Comparison of ENCODE assay signal across 8 mouse cellular contexts in genomic region chr5:137530588-137531413, GRCm38 (mm10). TPM values are rescaled to one million over a fixed set of nuclear protein-coding genes. Genes with fewer than 3 reads are reported as not detected.
DNase-seq lines count a peak whose midpoint lies in the region; ATAC-seq and TF ChIP-seq lines count a peak whose summit lies in the region.

No protein-coding gene starts in this region.

- peak overlapping the region; percentile 89 for H3K9ac ChIP-seq in heart, embryonic 16.5 days (ENCODE audit: low read length)

- peak; percentile 47 to 51 for DNase-seq in CD8-positive naive resting alpha-beta T cell, adult 2 months (ENCODE audit: low read depth in 2 of 2, low spot score in 2 of 2)
- peak; percentile 67 to 79 for DNase-seq in adrenal gland, postnatal 36 days
- DNase-seq in forebrain, embryonic 10.5 days (ENCODE audit: extremely low spot score, low spot score): peak; percentile 59
- peak; percentile 76 to 81 for DNase-seq in kidney, postnatal 36 days
- peak; percentile 67 for DNase-seq in lung, adult 2 months
- peak; percentile 53 to 63 for DNase-seq in thymus, postnatal 36 days

- no peaks in the 10 kb centered on the region for H3K27me3 ChIP-seq in forebrain, embryonic 10.5 days (ENCODE audit: poor library complexity, severe bottlenecking)
- H3K27me3 ChIP-seq in heart, embryonic 16.5 days (ENCODE audit: control insufficient read depth, insufficient read depth, low read length): no peaks in the 10 kb centered on the region

- H3K4me1 ChIP-seq in forebrain, embryonic 10.5 days: peaks cover 69% of the 10 kb centered on the region
- peaks cover 17% of the 10 kb centered on the region for H3K4me1 ChIP-seq in heart, embryonic 16.5 days (ENCODE audit: control insufficient read depth, insufficient read depth, low read length)
- H3K4me1 ChIP-seq in lung, adult 2 months (ENCODE audit: control insufficient read depth, insufficient read depth, low read length): peaks cover 7% of the 10 kb centered on the region; the same call in 1 of the 2 replicates

- peak overlapping the region; percentile 94 for H3K4me3 ChIP-seq in forebrain, embryonic 10.5 days
- H3K4me3 ChIP-seq in heart, embryonic 16.5 days (ENCODE audit: low read length): peak overlapping the region; percentile 59
- H3K4me3 ChIP-seq in lung, adult 2 months (replicated peaks; ENCODE audit: extremely low read depth, low read depth, low read length): peak overlapping the region; percentile 96

- under 1% methylated on average over 46 of the region's 46 CpGs for WGBS in forebrain, embryonic 10.5 days
- under 1% methylated on average over 46 of the region's 46 CpGs for WGBS in heart, embryonic 16.5 days
- 3% methylated on average over 46 of the region's 46 CpGs for WGBS in lung, adult 2 months

- H3K27ac ChIP-seq in forebrain, embryonic 10.5 days: peak overlapping the region; percentile 95
- H3K27ac ChIP-seq in heart, embryonic 16.5 days (ENCODE audit: low read length): peak overlapping the region; percentile 93

- ATAC-seq in heart, embryonic 16.5 days (replicated peaks; ENCODE audit: extremely low read depth, insufficient read depth, low FRiP score): peak; percentile 24
- ATAC-seq in neutrophil, adult 5-6 weeks (ENCODE audit: extremely low read depth, insufficient number of reproducible peaks, low FRiP score, poor library complexity, severe bottlenecking): peak; percentile 57

- H3K36me3 ChIP-seq in forebrain, embryonic 10.5 days (replicated peaks): peaks cover 50% of the 10 kb centered on the region
- peaks cover 30% of the 10 kb centered on the region for H3K36me3 ChIP-seq in heart, embryonic 16.5 days (ENCODE audit: control insufficient read depth, insufficient read depth)

- peak overlapping the region; percentile 93 for H3K4me2 ChIP-seq in heart, embryonic 16.5 days (ENCODE audit: low read depth, low read length)

- H3K9me3 ChIP-seq in forebrain, embryonic 10.5 days: no peaks in the 10 kb centered on the region
- H3K9me3 ChIP-seq in heart, embryonic 16.5 days (replicated peaks; ENCODE audit: control insufficient read depth, low read length): no peaks in the 10 kb centered on the region

- TF ChIP-seq CTCF in lung, adult 2 months (IDR thresholded peaks at IDR 0.05; ENCODE audit: insufficient read depth, low read length): no peak

- TF ChIP-seq POLR2A in lung, adult 2 months (IDR thresholded peaks at IDR 0.05; ENCODE audit: borderline replicate concordance, extremely low read depth, low read depth, low read length): 0 out of 2 replicates have a peak, but pooled peaks have one; percentile 14

RNA-seq across cellular contexts. Expression of gene Epo, which starts 2.2 kb away (rescaled TPM):
- not detected for total RNA-seq in adrenal gland, postnatal 36 days (2021)
- polyA plus RNA-seq in forebrain, embryonic 10.5 days (2016; fragmentation: Nextera tagmentation; extraction: Ambion mirVana): 2.9 and 4.8 TPM in 2 replicates
- not detected in 2 replicates for polyA plus RNA-seq in heart, embryonic 16.5 days (2015; fragmentation: Nextera tagmentation; extraction: Ambion mirVana)
- polyA plus RNA-seq in lung, adult 2 months (2012; rRNA removed): not detected in 2 replicates
- total RNA-seq in neutrophil, adult 5-6 weeks (2017): not detected in 2 replicates

RNA-seq across cellular contexts. Expression of gene Gnb2, which starts 2.5 kb away (rescaled TPM):
- total RNA-seq in adrenal gland, postnatal 36 days (2021): 100 to 1,000 TPM; 544 to 638 TPM
- polyA plus RNA-seq in forebrain, embryonic 10.5 days (2016; fragmentation: Nextera tagmentation; extraction: Ambion mirVana): 287 and 288 TPM in 2 replicates
- polyA plus RNA-seq in heart, embryonic 16.5 days (2015; fragmentation: Nextera tagmentation; extraction: Ambion mirVana): 276 and 285 TPM in 2 replicates
- 1,063 and 1,258 TPM in 2 replicates for polyA plus RNA-seq in lung, adult 2 months (2012; rRNA removed)
- 428 and 434 TPM in 2 replicates for total RNA-seq in neutrophil, adult 5-6 weeks (2017)

RNA-seq across cellular contexts. Expression of gene Gigyf1, which starts 12.5 kb away (rescaled TPM):
- total RNA-seq in adrenal gland, postnatal 36 days (2021): 10 to 100 TPM; 32.0 to 32.8 TPM
- 13.5 and 14.0 TPM in 2 replicates for polyA plus RNA-seq in forebrain, embryonic 10.5 days (2016; fragmentation: Nextera tagmentation; extraction: Ambion mirVana)
- polyA plus RNA-seq in heart, embryonic 16.5 days (2015; fragmentation: Nextera tagmentation; extraction: Ambion mirVana): 8.9 and 9.7 TPM in 2 replicates
- polyA plus RNA-seq in lung, adult 2 months (2012; rRNA removed): 37.0 and 45.3 TPM in 2 replicates
- total RNA-seq in neutrophil, adult 5-6 weeks (2017): 32.0 and 37.7 TPM in 2 replicates

RNA-seq across cellular contexts. Expression of gene Actl6b, which starts 22.5 kb away (rescaled TPM):
- total RNA-seq in adrenal gland, postnatal 36 days (2021): 1 to 10 TPM; 2.6 to 3.3 TPM
- 2.0 and 4.8 TPM in 2 replicates for polyA plus RNA-seq in forebrain, embryonic 10.5 days (2016; fragmentation: Nextera tagmentation; extraction: Ambion mirVana)
- 0.33 and 0.36 TPM in 2 replicates for polyA plus RNA-seq in heart, embryonic 16.5 days (2015; fragmentation: Nextera tagmentation; extraction: Ambion mirVana)
- polyA plus RNA-seq in lung, adult 2 months (2012; rRNA removed): 0.07 TPM in 1 of 2 replicates, not detected in the other
- total RNA-seq in neutrophil, adult 5-6 weeks (2017): 0.37 TPM in 1 of 2 replicates, not detected in the other

RNA-seq across cellular contexts. Expression of gene Pop7, which starts 28.5 kb away (rescaled TPM):
- total RNA-seq in adrenal gland, postnatal 36 days (2021): 10 to 100 TPM; 25.6 to 27.0 TPM
- 56.1 and 59.4 TPM in 2 replicates for polyA plus RNA-seq in forebrain, embryonic 10.5 days (2016; fragmentation: Nextera tagmentation; extraction: Ambion mirVana)
- polyA plus RNA-seq in heart, embryonic 16.5 days (2015; fragmentation: Nextera tagmentation; extraction: Ambion mirVana): 43.3 and 45.5 TPM in 2 replicates
- 28.4 and 32.4 TPM in 2 replicates for polyA plus RNA-seq in lung, adult 2 months (2012; rRNA removed)
- total RNA-seq in neutrophil, adult 5-6 weeks (2017): 16.0 and 20.0 TPM in 2 replicates

Comparison
In these comparisons a context has a peak if more than half of its experiments do, and no peak if none do; other contexts are left out.
1. Peak in every context shown above with its lines: DNase-seq, ATAC-seq, H3K4me3 ChIP-seq and H3K27ac ChIP-seq.